Mouse (Mus musculus) spleen, embryonic (tissue): ENCODE results near the gene Hoxd4.

ENCODE experiments used
- CTCF ChIA-PET: fragments of 350-600 bp; sonication (Branson Sonifier 250); formaldehyde crosslinking; loops from one replicate; lab custom pipeline; 2022; lab: Charles Lee

Gene Hoxd4

DNA sequence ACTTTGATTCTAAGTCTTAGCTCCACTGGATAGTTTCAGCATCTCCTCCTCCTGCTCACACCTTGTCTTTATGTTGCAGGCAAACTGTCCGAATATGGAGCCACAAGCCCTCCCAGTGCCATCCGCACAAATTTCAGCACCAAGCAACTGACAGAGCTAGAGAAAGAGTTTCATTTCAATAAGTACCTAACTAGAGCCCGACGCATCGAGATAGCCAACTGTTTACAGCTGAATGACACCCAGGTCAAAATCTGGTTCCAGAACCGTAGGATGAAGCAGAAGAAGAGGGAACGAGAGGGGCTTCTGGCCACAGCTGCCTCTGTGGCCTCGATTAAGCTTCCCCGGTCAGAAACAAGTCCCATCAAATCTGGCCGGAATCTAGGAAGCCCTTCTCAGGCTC, 52.2 kb downstream of the Hoxd4 start:
- CTCF ChIA-PET = interaction anchor here (0.6 kb wide), 1 partner anchor 355 kb away, joined by 3 read pairs; no protein-coding TSS in a partner anchor

- CTCF ChIA-PET = no interaction called here
Observed at GRCm38 (mm10) chr2:74774359-74774758, 62.6 kb downstream of the Hoxd4 start.

DNA sequence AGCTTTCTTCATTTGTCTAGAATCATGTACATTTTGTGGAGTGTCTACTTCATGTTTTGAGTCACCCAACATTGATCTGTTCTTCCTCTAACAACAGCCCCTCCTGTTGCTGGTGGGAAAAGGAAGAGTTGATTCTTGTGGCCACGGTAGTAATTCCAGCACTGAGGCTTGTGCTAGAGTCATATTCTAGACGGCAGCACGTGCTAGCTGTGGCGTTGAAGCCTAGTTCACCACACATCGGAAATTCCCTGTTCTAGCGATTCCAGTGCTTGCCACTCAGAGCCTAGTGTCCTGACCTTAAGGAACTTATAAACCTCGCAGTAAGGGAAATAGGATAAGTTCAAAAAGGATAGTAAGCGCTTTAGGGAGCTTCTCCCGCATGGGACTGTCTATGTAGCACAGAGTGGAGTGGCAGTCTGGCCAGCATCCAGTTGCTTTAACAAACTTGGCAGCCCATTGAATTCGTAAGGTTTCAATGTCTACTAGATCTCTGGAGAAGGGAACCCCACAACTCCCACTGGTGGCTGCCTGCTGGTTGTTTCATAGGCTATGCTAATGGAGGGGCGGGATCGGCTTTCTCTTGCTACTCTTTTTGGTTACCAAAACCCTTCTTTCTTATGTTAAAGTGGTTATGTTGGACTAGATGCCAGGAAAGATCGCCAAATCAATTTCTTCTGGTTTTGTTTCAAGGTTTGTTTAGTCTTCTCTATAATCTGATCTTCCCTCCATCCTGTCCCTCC, 66.0 kb downstream of the Hoxd4 start:
- CTCF ChIA-PET = no interaction called here
